Mouse (Mus musculus) cerebellum, postnatal 36 days (tissue): ENCODE results near the gene Pfdn5.

Experiments used
- DNase-seq, 2 experiments: peaks; one replicate each; pipeline ENCODE4 v3.0.0; 2021 to 2022; ENCODE audit warnings: mixed read lengths in 2 of 2

The Pfdn5 gene

DNA sequence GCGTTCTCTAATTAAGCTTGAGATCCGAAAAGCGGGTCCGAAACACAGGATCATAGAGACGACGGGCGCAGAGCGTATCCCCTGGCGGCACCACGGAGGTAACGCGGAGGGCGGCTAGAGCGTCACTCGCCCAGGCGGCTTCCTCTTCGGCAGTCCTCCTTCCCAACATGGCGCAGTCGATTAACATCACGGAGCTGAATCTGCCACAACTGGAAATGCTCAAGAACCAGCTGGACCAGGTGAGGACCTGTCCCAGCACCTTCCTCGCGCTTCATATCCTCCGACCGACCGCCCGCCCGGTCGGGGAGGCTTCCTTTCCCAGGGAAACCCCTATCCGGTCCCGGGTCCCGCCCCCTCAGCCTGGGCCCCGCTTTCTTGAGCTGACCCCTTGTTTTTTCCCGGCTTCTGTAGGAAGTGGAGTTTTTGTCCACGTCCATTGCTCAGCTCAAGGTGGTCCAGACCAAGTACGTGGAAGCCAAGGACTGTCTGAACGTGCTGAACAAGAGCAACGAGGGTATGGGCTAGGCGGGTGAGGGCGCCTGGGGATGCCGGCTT lies at the start of gene Pfdn5:
TSS of gene Pfdn5 (plus strand) at position 95 of the 555 bp plus-strand sequence.
- DNase-seq, result peak; percentile 85 to 86

- no peak for DNase-seq
These were observed 47.2 kb upstream of the Pfdn5 start for GRCm38 (mm10) chr15:102278726-102279091.

DNA sequence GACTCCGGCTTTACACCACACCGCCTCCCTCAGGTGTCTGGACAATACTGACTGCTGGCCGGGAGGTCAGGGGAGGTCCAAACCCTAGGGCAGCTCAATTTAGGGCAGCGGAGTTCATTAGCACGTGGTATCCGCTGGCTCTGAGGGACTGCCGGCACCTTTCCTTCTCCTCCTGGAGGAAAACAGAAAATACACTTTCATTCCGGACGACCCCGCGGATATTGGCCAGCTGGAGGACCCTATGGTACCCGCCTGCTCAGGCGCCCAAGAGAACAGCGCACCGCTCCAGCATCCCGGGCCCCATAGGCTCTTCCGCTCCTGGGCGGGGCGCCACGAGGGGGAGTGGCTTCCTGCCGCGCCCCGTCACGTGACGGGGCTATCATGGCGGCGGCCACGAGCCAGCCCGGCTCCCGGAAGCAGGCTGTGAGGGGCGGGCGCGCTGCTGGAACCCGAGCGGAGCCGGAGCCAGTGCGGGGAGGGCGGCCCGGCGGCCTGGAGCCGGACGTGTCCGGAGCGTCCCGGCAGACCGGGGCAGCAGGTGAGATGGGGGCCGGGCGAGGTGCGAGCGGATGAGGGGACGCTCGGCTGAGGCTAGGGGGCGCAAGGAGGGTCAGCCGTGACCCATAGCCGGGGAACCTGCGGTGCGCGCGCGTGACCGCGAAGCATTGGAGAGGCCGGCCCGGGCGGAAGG lies 46.7 kb upstream of the Pfdn5 start, which contains the start of gene Mfsd5:
TSS of gene Mfsd5 (plus strand) at position 363 of the 691 bp plus-strand sequence.
- DNase-seq, result peak; percentile 87 to 91

DNA sequence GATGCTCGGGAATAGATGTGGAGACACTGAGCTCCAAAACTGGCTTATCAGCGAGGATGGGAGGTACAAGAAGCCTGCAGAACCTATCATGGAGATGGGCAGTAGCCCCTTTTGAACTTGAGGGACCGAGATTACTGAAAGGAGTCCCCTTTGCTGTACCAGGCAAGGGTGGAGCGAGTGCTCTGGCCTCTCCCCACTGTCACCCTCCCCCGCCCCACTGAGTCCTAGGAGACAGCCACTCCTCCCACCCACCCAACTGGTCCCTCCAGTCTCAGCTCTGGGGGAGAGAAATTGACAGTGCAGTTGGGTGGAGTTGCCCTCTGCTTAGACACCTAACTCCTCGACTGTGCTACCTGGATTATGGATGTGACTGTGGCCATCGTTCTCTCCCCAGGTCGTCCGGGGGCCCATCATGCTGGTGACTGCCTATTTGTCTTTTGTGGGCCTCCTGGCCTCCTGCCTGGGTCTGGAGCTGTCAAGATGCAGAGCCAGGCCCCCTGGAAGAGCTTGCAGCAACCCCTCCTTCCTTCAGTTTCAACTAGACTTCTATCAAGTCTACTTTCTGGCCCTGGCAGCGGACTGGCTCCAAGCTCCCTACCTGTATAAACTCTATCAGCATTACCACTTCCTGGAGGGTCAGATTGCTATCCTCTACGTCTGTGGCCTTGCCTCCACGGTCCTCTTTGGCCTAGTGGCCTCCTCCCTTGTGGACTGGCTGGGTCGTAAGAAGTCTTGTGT lies 46.0 kb upstream of the Pfdn5 start:
- DNase-seq, result peak in 1 of 2 experiments; percentile 11

DNA sequence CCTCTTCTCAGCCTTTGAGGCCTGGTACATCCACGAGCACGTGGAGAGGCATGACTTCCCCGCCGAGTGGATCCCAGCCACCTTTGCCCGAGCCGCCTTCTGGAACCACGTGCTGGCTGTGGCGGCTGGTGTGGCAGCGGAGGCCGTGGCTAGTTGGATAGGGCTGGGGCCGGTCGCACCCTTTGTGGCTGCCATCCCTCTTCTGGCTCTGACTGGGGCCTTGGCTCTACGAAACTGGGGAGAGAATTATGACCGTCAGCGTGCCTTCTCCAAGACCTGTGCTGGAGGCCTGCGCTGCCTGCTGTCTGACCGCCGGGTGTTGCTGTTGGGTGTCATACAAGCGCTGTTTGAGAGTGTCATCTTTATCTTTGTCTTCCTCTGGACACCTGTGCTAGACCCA lies 45.3 kb upstream of the Pfdn5 start:
- no peak for DNase-seq

GRCm38 (mm10) chr15:102282463-102283292 lies 43.2 kb upstream of the Pfdn5 start:
- DNase-seq, result no peak

- DNase-seq, result no peak
These were observed 42.3 kb upstream of the Pfdn5 start for GRCm38 (mm10) chr15:102283648-102284047.

- peak; percentile 31 to 45 for DNase-seq
These were observed 38.5 kb upstream of the Pfdn5 start for GRCm38 (mm10) chr15:102287395-102287794.

DNA sequence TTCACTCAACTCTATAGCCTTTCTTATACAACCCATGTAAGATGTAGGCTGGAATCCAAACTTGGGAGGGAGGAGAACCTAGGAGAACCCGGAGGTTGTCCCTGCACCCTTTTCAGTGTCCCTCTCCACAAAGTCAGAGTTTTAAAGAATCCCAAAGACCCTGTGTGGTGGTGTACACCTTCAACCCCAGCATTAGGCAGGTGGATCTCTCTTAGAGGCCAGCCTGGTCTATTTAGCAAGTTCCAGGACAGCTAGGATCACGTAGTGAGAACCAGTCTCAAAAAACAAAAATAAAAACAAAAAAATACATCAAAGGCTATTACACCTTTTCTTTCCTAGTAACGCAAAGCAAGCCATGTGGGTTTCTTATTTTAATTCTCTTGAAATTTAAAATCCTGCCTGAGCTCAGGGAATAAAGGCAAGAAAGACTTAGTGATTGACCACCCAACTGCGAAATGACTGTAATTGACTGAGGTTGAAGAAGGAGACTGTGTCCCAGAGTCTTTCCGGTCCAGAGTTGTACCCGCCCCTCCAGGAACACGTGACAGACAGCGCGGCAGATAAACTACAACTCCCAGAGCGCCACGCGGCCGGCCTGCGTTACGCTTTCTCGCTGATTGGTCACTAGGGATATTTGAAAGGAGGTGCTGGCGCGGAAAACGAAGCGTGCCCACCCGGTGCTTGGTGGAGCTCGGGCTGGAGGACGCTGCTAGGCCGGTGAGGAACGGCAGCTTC lies 30.1 kb upstream of the Pfdn5 start, which contains the start of gene Espl1:
TSS of gene Espl1 (plus strand) at position 634 of the 735 bp plus-strand sequence.
- DNase-seq, result peak; percentile 91 to 92

GRCm38 (mm10) chr15:102296368-102297006 lies 29.4 kb upstream of the Pfdn5 start:
- DNase-seq, result no peak

GRCm38 (mm10) chr15:102302542-102302941 lies 23.4 kb upstream of the Pfdn5 start:
- no peak for DNase-seq

DNA sequence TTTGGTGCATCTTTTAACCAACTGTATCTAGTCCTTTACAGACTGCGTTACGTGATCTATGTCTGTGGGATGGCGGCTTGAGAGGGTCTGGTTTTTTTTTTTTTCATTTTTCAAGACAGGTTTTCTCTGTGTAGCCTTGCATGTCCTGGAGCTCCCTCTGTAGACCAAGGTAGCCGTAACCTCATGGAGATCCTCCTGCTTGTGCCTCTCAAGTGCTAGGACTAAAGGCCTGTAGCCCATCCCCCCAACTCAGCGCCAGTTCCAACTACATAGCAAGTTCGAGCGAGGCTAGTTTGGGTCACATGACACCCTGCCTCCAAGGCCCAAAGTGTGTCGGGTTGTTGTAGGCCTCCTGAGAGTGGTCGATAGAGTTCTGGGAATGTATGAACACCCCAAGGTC lies 17.2 kb upstream of the Pfdn5 start:
- DNase-seq, result no peak

- DNase-seq, result no peak
These were observed 15.7 kb upstream of the Pfdn5 start for GRCm38 (mm10) chr15:102310074-102310845.

DNA sequence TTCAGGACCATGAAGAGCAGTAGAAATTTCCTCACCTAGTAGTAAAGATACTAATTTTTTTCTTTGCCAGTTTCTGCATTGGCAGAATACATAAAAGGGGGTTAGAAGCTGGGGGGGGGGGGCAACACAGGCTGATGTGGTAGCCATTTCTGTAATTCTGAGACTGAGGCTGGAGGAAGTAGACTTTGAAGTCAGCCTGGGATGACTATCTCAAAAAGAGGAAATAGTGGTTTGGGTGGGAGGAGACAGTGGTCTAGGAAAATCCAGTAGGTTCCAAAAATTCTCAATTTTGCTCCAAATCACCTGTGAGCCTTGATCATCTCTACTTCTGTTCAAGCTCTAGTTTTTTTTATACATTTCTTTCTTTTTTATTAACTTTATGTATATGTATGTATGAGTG lies 14.4 kb upstream of the Pfdn5 start:
- no peak for DNase-seq

DNA sequence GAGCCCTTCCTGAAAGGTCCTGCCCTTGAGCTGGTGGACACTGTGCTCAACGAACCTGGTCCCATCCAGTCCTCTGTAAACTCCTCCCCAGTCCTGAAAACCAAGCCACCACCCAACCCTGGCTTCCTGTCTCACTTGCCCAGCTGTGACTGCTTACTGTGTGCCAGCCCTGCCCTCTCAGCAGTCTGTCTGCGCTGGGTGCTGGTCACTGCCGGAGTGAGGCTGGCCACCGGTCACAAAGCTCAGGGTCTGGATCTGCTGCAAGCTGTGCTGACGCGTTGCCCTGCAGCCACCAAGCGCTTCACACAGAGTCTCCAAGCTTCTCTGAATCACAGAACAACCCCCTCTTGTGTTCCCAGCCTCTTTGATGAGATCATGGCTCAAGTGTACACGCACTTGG lies 10.6 kb upstream of the Pfdn5 start:
- DNase-seq, result no peak

DNA sequence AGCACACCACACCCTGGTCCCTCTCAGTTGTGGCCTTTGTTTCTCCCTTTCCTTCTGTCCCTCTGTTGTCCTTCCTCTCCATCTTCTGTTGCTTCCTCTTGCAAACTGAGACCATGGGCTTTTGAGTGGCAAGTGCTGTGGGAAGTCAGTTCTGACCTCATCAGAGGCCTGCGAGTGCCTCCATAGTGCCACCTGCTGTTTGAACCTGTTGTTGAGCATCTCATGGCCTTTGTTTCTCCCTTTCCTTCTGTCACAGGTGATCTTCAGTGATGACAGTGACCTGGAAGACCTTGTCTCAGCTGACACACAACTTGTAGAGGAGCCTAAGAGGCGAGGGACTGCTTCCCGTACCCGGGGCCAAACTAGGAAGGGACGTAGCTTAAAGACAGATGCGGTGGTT lies 9.7 kb upstream of the Pfdn5 start:
- peak; percentile 62 to 69 for DNase-seq

- DNase-seq, result peak in 1 of 2 experiments; percentile 29
These were observed 1.1 kb upstream of the Pfdn5 start for GRCm38 (mm10) chr15:102324654-102325473.

DNA sequence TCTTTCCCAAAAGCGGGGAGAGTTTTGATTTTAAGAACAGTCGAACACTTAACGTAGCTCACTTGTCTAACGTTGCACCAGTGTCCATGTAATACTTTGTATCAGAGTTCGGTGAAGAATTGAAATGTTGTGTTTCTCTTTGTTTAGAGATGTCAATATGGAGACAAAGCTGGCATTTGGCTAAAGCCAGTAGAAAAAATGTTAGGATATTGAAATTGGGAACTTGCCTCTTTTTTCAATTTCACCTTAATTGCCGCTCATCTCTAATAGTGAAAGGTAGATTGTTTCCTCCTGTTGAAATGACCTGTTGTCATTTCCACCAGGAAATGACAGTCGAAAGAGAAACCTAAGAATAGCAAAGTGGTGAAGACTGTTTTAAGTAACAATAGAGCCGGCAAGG lies 976 bp downstream of the Pfdn5 start:
- DNase-seq, result no peak

DNA sequence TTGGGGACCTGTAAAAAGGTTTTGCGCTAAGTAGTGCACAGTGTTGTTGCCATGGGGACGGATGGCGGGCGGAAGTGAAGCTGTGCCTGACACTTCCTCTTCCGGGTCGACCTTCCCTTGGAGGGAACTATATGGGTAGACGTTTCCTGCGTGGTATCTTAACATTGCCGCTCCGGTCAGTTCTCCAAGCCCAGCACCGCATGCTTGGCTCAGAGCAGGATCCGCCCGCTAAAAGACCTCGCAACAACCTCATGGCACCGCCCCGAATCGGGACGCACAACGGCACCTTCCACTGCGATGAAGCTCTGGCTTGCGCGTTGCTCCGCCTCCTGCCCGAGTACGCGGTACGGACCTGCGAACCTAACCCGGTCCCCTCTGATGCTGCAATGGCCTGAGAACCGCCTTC lies 5.7 kb downstream of the Pfdn5 start, which contains the start of gene Myg1:
TSS of gene Myg1 (plus strand) at position 100 of the 406 bp plus-strand sequence.
- peak; percentile 78 to 80 for DNase-seq

DNA sequence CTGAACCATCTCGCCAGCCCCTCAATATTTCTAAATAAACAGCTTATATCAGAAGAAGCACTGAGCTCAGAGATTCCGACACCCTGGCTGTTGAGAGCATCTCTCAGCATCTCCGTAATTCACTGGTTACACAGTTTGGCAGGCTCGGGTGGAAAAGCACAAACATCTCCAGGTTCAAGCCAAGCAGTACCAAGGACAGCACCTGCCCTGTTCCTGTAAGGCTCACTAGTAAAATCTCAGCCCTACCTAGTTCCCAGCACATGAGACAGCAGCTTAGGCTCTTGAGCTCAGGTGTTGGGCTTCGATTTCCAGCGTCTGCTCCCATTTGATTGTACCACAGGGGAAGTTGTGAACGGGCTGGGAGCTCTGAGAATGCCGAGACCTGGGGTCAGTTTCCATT lies 9.3 kb downstream of the Pfdn5 start:
- no peak for DNase-seq
